Mouse (Mus musculus) telencephalon, adult 2 months (tissue): ENCODE results near the gene Eif2d.

Source experiments
- DNase-seq: peaks from one replicate; pipeline ENCODE4 v3.0.0-alpha.2; 2011; ENCODE audit warnings: low read depth, low spot score

The Eif2d gene

GRCm38 (mm10) chr1:131153018-131153629, at the start of gene Eif2d:
Eif2d (plus strand) TSS chr1:131153181.
- DNase-seq = peak; percentile 70

- no peak for DNase-seq
These were observed 49.1 kb upstream of the Eif2d start for GRCm38 (mm10) chr1:131103776-131104424.

GRCm38 (mm10) chr1:131107575-131108308, 45.2 kb upstream of the Eif2d start:
- no peak for DNase-seq

DNA sequence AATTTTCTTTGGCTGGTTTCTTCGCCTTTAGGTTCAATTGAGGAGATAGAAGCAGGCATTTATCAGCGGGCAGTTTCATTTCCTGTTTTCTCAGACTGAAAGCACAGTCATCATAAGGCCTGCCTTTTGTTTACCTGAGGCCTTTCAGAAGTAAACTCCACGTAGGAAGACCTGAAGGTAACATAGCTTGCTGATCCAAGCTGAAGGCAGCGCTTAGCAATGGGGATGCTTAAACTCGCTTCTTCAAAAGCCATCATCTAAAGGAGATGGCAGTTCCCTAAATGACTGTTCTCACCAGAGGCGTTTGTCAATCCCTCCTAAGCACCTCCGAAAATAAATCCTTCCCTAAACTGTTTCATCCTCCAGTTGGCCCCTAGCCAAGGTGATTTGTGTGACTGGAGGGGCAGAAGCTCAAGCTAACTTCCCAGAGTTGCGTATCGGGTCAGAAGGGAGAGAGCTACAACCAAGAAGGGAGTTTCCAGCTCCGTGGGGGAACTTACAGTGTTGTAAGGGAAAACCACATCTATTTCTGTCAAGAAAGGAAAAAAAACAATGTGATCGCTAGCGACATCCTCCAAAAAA, 42.4 kb upstream of the Eif2d start:
- DNase-seq = no peak

DNA sequence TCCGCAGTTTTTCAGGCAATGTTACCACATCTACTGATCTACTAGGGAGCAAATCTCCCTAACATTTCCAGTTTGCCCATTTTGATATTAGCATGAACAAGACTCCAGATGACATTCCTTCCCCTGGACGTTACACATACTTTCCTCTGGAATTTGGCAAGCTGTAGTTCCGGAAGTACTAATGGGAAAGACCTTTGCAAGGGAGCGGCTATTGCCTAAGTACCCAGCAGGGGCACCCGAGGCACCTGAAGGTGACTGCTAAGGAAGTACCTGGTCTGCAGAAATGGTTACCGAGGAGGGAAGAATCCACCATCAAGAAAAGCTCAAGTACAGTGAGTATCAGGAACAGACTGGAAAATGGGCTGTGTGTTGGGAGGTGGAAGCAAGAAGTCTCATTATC, 40.4 kb upstream of the Eif2d start:
- no peak for DNase-seq

- no peak for DNase-seq
These were observed 37.0 kb upstream of the Eif2d start for GRCm38 (mm10) chr1:131115932-131116331.

DNA sequence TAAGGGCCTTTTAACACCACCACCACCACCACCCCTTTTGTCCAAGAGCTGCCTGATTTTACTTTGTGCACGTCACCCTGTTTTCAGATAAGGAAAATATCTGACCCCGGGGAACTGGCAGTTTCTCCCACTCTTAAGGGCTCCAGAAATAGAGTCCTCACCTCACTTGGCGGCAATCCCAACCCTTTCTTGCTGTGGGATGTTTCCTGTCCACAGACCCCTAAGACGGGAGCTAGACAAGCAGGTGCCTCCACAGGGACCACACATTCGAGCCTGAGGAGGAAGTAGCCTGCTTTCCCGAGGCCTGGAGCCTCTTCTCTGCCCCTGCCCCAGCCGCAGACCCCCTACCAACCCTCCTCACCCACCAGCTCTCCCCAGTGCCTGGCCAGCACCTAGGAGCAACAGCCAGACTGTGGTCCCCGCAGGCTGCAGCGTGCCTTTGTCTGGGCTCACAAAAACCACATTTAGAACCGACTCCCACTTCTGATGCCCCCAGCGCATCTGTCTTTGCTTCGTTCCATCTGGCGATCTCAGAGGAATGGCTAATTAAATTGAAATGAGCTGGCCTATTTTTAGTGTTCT, 36.5 kb upstream of the Eif2d start:
- peak; percentile 81 for DNase-seq

DNA sequence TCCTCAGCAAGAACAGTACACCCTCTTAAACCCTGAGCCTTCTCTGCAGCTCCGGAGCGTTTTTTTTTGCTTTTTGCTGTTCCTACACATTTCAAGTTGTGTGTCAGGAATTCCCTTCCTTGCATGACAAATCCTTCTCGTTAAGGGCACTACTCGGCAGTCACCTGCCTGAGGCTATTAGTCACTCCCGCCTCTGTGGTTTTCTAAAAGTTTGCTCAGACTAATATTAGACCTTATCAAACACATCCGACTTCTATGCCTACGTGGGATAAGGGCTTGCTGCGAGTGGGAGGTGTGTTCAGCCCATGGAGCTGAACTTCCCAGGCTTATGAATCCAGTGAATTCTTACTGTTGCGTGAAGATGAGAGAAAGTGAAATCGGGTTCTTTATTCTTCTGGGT, 34.5 kb upstream of the Eif2d start:
- DNase-seq = no peak

GRCm38 (mm10) chr1:131119026-131119425, 34.0 kb upstream of the Eif2d start:
- no peak for DNase-seq

GRCm38 (mm10) chr1:131121987-131122386, 31.0 kb upstream of the Eif2d start:
- no peak for DNase-seq

DNA sequence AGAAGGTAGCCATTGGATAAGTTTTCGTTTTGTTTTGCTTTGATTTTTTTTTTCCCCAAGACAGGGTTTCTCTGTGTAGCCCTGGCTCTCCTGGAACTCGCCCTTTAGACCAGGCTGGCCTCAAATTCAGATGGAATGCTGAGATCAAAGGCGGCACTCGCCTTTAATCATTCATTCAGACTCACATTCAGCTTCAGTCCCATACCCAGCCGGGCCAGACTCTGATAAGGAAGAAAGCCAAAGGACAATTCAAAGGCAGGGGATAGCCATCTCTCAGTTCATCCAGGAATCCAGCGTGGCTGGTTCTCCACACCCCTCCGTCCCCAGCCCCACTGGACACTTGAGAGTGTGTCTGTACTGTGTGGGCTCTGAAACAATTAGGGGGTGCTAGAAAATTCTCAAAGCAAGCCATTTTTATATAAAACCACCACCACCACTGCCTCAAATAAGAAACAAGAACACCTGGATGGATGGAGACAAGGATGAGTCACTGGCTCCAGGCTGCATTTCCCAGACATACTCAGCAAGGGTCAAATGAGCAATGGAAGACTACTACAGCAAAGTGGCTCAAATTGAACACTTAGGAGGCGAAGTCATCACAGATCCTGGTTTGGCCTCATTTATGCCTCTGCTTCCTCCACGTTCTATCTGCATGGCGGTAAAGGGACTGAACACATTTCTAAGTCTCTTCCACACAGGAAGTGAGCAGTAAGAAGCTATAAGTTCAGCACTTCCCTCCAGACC, 29.3 kb upstream of the Eif2d start:
- no peak for DNase-seq

DNA sequence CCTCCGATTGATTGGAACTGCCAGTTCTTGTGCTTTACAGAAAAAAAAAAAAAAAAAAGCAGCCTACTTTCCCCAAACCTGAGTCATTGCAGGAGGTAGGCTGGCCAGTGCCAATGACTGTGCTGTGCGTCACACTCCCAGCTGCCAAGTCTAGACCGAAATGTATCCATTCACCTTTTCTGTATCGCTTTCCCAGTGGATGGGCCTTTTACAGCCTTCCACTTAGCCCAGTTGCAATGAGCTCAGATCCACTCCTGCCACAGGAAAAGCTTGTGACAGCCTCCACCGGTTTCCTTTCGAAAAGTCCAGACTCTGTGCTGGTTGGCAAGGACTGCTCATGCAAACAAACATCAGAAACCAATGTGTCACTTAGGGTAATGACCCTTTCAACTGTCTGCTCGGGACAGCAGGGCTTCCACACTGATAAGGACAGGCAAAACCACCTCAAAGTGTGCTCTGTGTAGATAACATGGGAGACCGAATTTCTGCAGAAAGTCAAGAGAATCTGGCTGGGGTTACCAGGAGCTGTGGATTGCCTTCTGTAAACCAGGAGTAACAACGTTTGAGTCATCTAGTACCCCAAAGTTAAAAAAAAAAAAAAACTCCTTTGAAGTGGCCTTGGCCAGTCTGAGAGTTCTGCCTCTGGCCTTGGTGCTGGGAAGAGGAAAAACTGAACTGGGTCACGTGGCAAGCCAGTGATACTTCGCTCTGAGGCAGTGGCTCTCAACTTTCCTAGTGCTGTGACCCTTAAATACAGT, 26.8 kb upstream of the Eif2d start:
- DNase-seq = peak; percentile 73

DNA sequence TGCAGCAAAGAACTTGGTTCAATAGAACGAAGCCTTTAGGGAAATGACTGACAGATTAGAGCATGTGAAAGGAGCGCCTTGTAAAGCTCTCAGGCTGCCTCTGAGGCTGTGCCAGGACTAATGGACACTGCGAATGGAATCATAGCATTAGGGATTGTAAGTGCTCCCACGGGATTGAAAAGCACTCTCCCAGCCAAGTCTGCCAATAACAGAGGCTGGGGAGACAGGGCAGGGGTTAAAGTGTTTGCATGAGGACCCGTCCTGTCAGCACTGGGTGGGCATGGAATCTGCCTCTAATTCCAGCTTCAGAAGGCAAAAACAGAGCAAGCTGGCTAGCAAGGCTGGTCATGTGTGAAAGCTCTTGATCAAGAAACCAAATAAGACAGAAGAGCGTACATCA, 18.8 kb upstream of the Eif2d start:
- DNase-seq = no peak

DNA sequence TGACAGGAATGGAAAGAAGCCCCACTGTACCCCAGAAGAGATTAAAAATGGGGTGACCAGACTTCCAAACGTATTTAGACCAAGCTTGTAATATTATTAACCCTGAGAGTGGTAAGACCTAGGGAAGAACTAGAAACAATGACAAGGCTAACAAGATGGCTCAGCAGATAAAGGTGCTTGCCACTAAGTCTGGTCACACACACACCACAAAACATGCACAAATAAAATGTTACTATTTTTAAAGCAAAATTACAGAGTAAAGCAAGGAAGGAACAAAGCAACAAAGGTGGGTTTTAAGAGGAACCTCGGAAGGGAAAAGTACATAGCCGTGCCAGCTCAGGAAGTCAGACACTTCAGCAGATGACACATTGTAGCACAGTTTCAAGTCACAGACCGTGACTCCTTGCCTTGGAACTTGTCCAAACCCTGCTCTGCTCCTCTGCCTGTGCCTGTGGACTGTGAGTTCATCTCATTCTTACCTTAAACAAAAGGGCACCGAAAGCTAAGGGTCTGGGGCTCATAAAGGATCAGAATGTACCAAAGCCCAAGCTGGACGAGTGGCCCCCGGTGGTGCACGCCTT, 17.9 kb upstream of the Eif2d start:
- DNase-seq = no peak

DNA sequence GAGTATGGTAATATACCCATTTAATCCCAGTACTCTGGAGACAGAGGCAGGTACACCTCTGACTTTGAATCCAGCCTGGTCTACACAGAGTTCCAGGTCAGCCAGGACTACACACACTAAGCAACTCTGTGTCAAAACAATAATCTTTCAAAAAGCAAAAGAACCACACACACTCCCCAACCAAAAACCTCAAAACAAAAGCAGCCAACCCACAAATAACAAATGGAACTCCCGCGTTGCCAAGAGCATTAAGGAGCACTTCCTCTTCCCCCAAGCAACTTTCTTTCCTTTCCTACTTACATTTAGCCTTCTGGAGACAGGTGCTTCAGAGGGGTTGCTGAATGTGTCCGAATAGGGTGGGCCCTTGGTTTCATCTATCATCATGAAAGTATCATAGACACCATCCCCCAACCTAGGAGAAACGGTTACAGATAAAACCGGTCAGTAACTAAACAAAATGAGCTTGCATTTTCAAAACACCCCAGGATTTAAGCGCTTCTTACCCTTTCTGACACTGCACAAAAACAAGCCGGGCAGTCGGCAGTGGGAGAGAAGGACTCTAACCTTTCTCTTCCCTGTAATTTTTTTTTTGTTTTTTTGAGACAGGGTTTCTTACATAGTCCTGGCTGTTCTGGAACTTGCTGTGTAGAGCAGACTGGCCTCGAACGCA, 16.9 kb upstream of the Eif2d start:
- DNase-seq = no peak

DNA sequence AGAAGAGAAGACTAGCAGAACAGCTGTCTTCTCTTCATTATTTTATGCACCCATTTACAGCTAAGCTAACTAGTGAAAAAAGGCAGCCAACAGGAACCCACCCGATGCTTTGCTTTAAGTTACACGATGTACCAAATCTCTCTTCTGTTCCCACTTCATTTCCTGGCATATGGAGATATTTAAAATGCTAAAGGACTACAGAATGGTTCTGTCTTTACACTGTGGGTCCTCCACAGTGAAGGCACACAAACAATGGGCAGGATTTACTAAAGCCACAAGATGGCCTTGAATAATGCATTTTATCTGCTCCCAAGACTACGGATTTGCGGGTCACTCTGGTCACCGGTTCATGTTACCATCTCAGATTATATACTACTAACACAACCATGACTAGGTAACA, 15.9 kb upstream of the Eif2d start:
- no peak for DNase-seq

- no peak for DNase-seq
These were observed 15.3 kb upstream of the Eif2d start for GRCm38 (mm10) chr1:131137717-131138118.

DNA sequence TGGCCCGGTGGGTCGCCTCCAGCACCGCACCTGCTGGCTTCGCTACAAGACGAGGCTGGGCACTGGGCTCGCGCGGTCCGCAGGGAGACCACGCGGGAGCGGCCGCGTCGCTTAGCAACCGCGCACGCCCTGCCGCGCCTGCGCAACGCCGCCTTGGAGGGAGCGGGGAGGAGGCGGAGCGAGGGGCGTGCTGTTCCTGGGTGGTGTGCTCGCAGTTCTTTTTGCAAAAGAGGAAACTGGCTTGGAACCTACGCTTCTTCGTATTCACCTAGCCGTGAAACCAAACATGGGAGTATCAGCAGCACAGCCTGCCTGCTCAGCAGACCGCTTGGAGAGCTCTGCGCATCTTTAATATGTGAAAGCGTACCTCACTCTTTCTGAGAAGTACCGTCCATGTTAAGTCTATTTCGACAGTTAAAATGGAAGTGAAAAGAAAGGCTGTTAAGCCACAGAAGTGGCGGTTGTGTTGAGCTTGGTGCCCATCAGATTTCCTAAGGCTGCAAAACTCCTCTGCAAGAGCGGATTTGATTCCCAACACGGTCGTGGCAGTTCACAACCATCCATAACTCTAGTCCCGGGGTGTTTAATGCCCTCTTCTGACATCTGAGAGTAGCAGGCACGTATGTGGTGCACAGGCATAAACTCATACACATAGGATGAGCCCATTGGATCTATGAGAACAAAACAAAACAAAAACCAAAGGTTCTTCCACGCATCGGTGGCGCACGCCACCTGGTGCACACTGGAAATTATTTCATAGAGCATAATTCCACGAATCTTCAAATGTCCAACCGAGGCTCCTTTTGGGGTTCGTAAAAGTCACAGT, 14.6 kb upstream of the Eif2d start, which contains the start of gene Dyrk3:
Gene Dyrk3, minus strand, starts transcription at position 150 of the 826 bp plus-strand sequence.
- peak; percentile 81 for DNase-seq
